Mouse (Mus musculus) hindbrain, embryonic 11.5 days (tissue): Measurements from ENCODE around the gene D930007J09Rik. TPM values are rescaled to one million over a fixed set of nuclear protein-coding genes. Genes with fewer than 3 reads are reported as not detected.
A peak's percentile ranks its signal among the peaks of the same experiment; 100 is the strongest.

Source experiments
- ATAC-seq: fragments of 200-750 bp; cut with Nextera tagmentation; 2 replicates; pipeline ENCODE4 v1.8.0; 2017; ENCODE audit warnings: mild to moderate bottlenecking, moderate TSS enrichment, moderate library complexity; ENCODE audit not compliant: low FRiP score
- DNase-seq: peaks from one replicate; pipeline ENCODE4 v3.0.0-alpha.2; 2015; ENCODE audit warnings: low spot score
- H3K27ac ChIP-seq: fragments of 300-500 bp; sonication (generic); 2 replicates; pipeline ENCODE4 v1.5.1; 2014; ENCODE audit warnings: mild to moderate bottlenecking, low read depth, low read length
- H3K27me3 ChIP-seq: fragments of 300-500 bp; sonication (generic); 2 replicates; pipeline ENCODE4 v1.6.1; 2014; ENCODE audit warnings: mild to moderate bottlenecking, low read length, moderate library complexity, mixed read lengths; ENCODE audit not compliant: control insufficient read depth, insufficient read depth
- H3K36me3 ChIP-seq: fragments of 300-500 bp; sonication (generic); 2 replicates; pipeline ENCODE4 v1.6.1; 2014; ENCODE audit warnings: mild to moderate bottlenecking, low read length, moderate library complexity, mixed read lengths; ENCODE audit not compliant: control insufficient read depth, insufficient read depth
- H3K4me1 ChIP-seq: fragments of 300-500 bp; sonication (generic); replicated peaks from 2 replicates; pipeline ENCODE4 v1.6.1; 2014; ENCODE audit warnings: low read length, mixed read lengths; ENCODE audit not compliant: control insufficient read depth, insufficient read depth
- H3K4me2 ChIP-seq: fragments of 300-500 bp; sonication (generic); replicated peaks from 2 replicates; pipeline ENCODE4 v1.6.1; 2014; ENCODE audit warnings: mild to moderate bottlenecking, low read depth, low read length
- H3K4me3 ChIP-seq: fragments of 300-500 bp; sonication (generic); 2 replicates; pipeline ENCODE4 v1.5.1; 2014; ENCODE audit warnings: low read depth, low read length
- H3K9ac ChIP-seq: fragments of 300-500 bp; sonication (generic); 2 replicates; pipeline ENCODE4 v1.6.1; 2014; ENCODE audit warnings: low read depth, low read length
- H3K9me3 ChIP-seq: fragments of 300-500 bp; sonication (generic); 2 replicates; pipeline ENCODE4 v1.6.1; 2016; ENCODE audit warnings: low read length; ENCODE audit not compliant: control insufficient read depth
- WGBS: fragments of 180-500 bp; shearing (Covaris S2); extraction: QIAGEN DNeasy Blood & Tissue Kit; methylation state at CpG from one replicate; pipeline ENCODE4 v1.1.7; 2014; 5-methylcytosine and 5-hydroxymethylcytosine counted together
- polyA plus RNA-seq: library from polyadenylated mRNA; unstranded; fragments of >200 nt; fragmentation: Nextera tagmentation; extraction: Ambion mirVana; gene quantifications from 2 replicates; pipeline ENCODE4 v1.2.1, GENCODE M21; 2014

D930007J09Rik gene
- polyA plus RNA-seq, 1 experiment from 2014 or later = not detected

DNA sequence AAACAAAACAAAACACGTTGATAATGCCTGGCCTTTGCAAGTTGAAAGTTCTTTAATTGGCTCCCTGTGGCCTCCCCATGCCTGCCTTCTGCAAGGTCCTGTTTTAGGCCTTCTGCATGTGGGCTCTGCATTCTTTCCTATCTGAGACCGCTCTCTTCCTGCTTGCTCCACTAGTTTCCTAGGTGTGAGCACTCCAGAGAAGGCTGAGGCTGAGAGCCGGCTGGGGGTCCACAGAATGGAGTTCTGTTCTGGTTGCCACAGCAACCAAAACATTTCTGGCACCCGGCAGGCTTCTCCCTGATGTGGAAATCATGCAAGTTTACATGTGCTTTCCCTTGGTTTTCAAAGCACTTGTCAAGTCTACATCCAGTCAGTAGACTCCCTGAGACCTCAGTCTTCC, 43.6 kb downstream of the D930007J09Rik start:
- H3K9ac ChIP-seq = no peak overlapping the region
- no peaks in the 10 kb centered on the region for H3K36me3 ChIP-seq
- H3K4me1 ChIP-seq = no peaks in the 10 kb centered on the region
- ATAC-seq = no peak
- no peak overlapping the region for H3K4me3 ChIP-seq
- H3K27ac ChIP-seq = no peak overlapping the region
- no peak overlapping the region for H3K4me2 ChIP-seq
- peak; percentile 9 for DNase-seq
- WGBS = 13% methylated on average over 4 of the region's 4 CpGs
- H3K9me3 ChIP-seq = no peaks in the 10 kb centered on the region
- no peaks in the 10 kb centered on the region for H3K27me3 ChIP-seq

Other genes with a start within 250 kb of the D930007J09Rik start
- 0.40 and 0.53 TPM in 2 replicates for gene Mylk4, start 18.9 kb downstream of the D930007J09Rik start, polyA plus RNA-seq
- gene Wrnip1, start 811 bp downstream of the D930007J09Rik start, polyA plus RNA-seq = 14.4 and 18.0 TPM in 2 replicates
- gene Serpinb1a, start 48.3 kb upstream of the D930007J09Rik start, polyA plus RNA-seq = 0.27 TPM in 1 of 2 replicates, not detected in the other
- not detected in 2 replicates for gene Serpinb1c, start 95.4 kb upstream of the D930007J09Rik start, polyA plus RNA-seq
- gene Serpinb6b, start 162.4 kb upstream of the D930007J09Rik start, polyA plus RNA-seq = 0.75 and 0.76 TPM in 2 replicates
- 1.1 and 2.2 TPM in 2 replicates for gene Serpinb9, start 200.4 kb upstream of the D930007J09Rik start, polyA plus RNA-seq
- gene Serpinb9b, start 224.6 kb upstream of the D930007J09Rik start, polyA plus RNA-seq = 0.08 and 0.14 TPM in 2 replicates